Mouse (Mus musculus): Measurements from ENCODE around the gene Acot8. TPM values are rescaled to one million over a fixed set of nuclear protein-coding genes. Genes with fewer than 3 reads are reported as not detected.

Gene Acot8
- polyA plus RNA-seq, 1 experiment from 2014 or later = 12.7 TPM

DNA sequence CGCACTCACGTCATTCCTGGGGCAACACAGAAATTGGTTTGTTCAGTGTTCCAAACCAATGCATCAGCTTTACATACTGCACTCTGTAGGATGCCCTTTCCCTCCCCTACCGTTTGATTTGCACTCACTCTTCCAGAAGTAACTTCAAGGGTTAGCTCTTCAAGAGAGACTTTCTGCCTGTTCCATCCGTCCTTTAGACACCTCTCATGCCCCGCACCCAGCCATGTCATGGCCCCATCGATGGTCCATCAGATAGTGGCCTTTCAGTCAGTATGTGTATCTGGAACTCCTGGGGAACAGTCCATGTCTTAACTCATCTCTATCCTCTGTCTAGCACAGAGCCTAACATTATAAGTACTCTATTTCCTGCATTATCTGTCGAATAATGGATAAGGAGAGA lies 42.1 kb downstream of the Acot8 start:
- Histone ChIP-seq H3K9me3 (ENCODE audit: control insufficient read depth, low read length) (no peaks in the 10 kb centered on the region), H3K27ac (replicated peaks in 1 of 2; ENCODE audit: control insufficient read depth in 1 of 2, insufficient read depth in 1 of 2, low read depth in 2 of 2, low read length in 2 of 2) (no peak overlapping the region), H3K9ac (ENCODE audit: low read length) (no peak overlapping the region), H3K4me1 (ENCODE audit: control insufficient read depth in 2 of 2, insufficient read depth in 2 of 2, low read length in 2 of 2) (peaks cover 2 to 4% of the 10 kb centered on the region in 2 experiments; a peak in 2 of 4 replicates), H3K27me3 (ENCODE audit: control insufficient read depth, insufficient read depth, low read length) (no peaks in the 10 kb centered on the region), H3K4me3 (ENCODE audit: control insufficient read depth in 1 of 2, insufficient read depth in 1 of 2, low read depth in 1 of 2, low read length in 2 of 2) (no peak overlapping the region), H3K4me2 (ENCODE audit: low read length) (no peak overlapping the region), H3K36me3 (ENCODE audit: control insufficient read depth, insufficient read depth, low read length) (peaks cover 93% of the 10 kb centered on the region)
- no peak for ATAC-seq (ENCODE audit: insufficient number of reproducible peaks, insufficient read depth, low FRiP score, low read depth)
- WGBS = 84% methylated on average over 7 of the region's 7 CpGs

DNA sequence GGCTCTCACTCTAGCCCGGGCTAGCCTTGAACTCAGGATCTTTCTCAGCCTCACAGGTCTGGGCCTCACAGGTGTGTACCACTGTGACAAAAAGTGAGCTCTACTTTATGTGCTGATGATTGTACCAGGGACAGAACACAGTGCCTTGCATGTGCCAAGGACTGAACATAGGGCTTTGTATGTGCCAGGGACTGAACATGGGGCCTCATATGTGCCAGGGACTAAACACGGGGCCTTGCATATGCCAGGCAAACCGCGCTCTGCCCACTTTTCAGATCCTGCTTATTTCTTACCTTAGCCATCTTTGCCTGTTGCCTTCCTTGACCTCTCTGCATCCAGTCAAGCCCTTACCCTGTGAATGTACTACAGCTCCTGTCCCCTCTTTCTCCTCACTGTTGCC lies 42.7 kb downstream of the Acot8 start:
- no peak overlapping the region for H3K9ac ChIP-seq (ENCODE audit: low read length)
- no peak overlapping the region for H3K27ac ChIP-seq (replicated peaks in 1 of 2; ENCODE audit: control insufficient read depth in 1 of 2, insufficient read depth in 1 of 2, low read depth in 2 of 2, low read length in 2 of 2)
- H3K27me3 ChIP-seq (ENCODE audit: control insufficient read depth, insufficient read depth, low read length) = no peaks in the 10 kb centered on the region
- WGBS = 97% methylated on average over 4 of the region's 4 CpGs
- H3K4me1 ChIP-seq (ENCODE audit: control insufficient read depth in 2 of 2, insufficient read depth in 2 of 2, low read length in 2 of 2) = peaks cover 2 to 4% of the 10 kb centered on the region in 2 experiments; a peak in 2 of 4 replicates
- H3K4me2 ChIP-seq (ENCODE audit: low read length) = no peak overlapping the region
- H3K9me3 ChIP-seq (ENCODE audit: control insufficient read depth, low read length) = no peaks in the 10 kb centered on the region
- no peak for ATAC-seq (ENCODE audit: insufficient number of reproducible peaks, insufficient read depth, low FRiP score, low read depth)
- H3K36me3 ChIP-seq (ENCODE audit: control insufficient read depth, insufficient read depth, low read length) = peaks cover 93% of the 10 kb centered on the region
- no peak overlapping the region for H3K4me3 ChIP-seq (ENCODE audit: control insufficient read depth in 1 of 2, insufficient read depth in 1 of 2, low read depth in 1 of 2, low read length in 2 of 2)

DNA sequence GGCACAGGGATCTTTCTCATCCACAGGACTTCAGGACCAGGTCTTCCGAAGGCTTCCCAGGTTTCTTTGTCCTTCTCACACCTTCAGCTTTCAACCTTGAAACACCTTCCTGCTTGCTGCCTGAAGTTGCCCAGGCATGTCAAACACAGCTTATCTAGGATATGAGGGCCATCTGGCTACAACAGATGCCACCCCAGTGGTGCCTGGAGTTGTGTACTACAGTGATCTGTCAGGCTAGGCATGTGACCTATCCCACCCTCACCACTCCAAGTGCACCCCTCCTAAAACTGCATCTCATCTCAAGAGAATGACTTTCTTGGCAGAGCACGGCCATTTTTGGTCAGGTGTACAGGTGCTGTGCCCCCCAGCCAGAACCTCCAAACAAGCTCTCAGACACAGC lies 43.2 kb downstream of the Acot8 start:
- Histone ChIP-seq H3K9me3 (ENCODE audit: control insufficient read depth, low read length) (no peaks in the 10 kb centered on the region), H3K27me3 (ENCODE audit: control insufficient read depth, insufficient read depth, low read length) (no peaks in the 10 kb centered on the region), H3K9ac (ENCODE audit: low read length) (no peak overlapping the region), H3K36me3 (ENCODE audit: control insufficient read depth, insufficient read depth, low read length) (peaks cover 93% of the 10 kb centered on the region), H3K27ac (replicated peaks in 1 of 2; ENCODE audit: control insufficient read depth in 1 of 2, insufficient read depth in 1 of 2, low read depth in 2 of 2, low read length in 2 of 2) (no peak overlapping the region), H3K4me2 (ENCODE audit: low read length) (no peak overlapping the region), H3K4me1 (ENCODE audit: control insufficient read depth in 2 of 2, insufficient read depth in 2 of 2, low read length in 2 of 2) (peaks cover 2 to 4% of the 10 kb centered on the region in 2 experiments; a peak in 2 of 4 replicates), H3K4me3 (ENCODE audit: control insufficient read depth in 1 of 2, insufficient read depth in 1 of 2, low read depth in 1 of 2, low read length in 2 of 2) (no peak overlapping the region)
- ATAC-seq (ENCODE audit: insufficient number of reproducible peaks, insufficient read depth, low FRiP score, low read depth) = no peak
- WGBS = 74% methylated on average over 2 of the region's 2 CpGs

DNA sequence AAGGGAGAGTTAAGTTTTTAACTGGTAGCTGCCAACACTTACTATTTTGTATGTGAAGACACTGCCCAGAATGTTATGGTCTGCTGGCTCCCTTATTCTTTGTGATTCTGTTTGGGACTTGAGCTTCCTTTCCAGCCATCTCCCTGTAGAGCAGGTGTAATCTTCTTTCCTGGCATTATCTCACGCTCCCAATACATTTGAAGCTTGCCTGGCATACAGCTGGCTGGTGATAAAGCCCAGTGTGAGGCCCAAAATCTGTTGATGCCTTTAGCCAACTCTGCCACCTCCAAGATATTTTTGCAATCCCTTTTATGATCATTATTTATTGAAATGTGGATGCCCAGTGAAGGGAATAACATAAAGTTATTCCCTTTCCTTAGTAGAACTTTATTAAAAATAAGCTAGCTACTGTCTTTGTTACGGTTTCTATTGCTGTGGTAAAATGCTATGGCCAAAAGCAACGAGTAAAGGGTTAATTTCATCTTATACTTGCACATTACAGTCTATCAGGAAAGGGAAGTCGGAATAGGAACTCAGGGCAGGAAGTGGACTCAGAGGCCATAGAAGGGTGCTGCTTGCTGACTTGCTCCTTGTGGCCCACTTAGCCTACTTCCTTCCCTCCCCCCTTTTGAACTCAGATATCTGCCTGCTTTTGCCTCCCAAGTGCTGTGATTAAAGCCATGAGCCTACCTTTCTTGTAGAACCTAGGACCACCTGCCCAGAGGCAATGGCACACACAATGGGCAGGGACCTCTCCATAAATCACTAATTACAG lies 44.4 kb downstream of the Acot8 start:
- Histone ChIP-seq H3K4me3 (ENCODE audit: control insufficient read depth in 1 of 2, insufficient read depth in 1 of 2, low read depth in 1 of 2, low read length in 2 of 2) (no peak overlapping the region), H3K4me1 (ENCODE audit: control insufficient read depth in 2 of 2, insufficient read depth in 2 of 2, low read length in 2 of 2) (peaks cover 6 to 14% of the 10 kb centered on the region in 2 experiments), H3K9ac (ENCODE audit: low read length) (no peak overlapping the region), H3K9me3 (ENCODE audit: control insufficient read depth, low read length) (no peaks in the 10 kb centered on the region), H3K27ac (replicated peaks in 1 of 2; ENCODE audit: control insufficient read depth in 1 of 2, insufficient read depth in 1 of 2, low read depth in 2 of 2, low read length in 2 of 2) (no peak overlapping the region), H3K27me3 (ENCODE audit: control insufficient read depth, insufficient read depth, low read length) (no peaks in the 10 kb centered on the region), H3K36me3 (ENCODE audit: control insufficient read depth, insufficient read depth, low read length) (peaks cover 93% of the 10 kb centered on the region), H3K4me2 (ENCODE audit: low read length) (no peak overlapping the region)
- WGBS = 72% methylated on average over 4 of the region's 4 CpGs
- no peak for ATAC-seq (ENCODE audit: insufficient number of reproducible peaks, insufficient read depth, low FRiP score, low read depth)

DNA sequence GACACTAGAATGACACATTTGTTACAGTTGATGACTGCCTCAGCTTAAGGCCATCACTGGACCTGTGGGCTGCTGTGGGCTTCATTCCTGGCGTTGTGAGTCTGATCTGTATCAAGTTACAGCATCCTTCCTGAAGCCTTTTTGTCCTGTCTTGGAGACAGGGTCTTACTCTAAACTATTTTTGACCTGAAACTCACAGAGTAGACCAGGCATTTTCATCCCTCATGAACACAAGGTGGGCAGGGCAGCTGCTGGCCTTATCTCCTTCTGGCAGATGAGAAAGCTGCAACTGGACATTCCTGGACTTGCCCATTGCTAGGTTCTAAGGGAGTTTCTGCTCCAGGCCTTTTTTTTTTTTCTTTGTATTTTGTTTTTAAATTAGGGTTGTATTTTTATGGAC lies 46.0 kb downstream of the Acot8 start:
- H3K9me3 ChIP-seq (ENCODE audit: control insufficient read depth, low read length) = no peaks in the 10 kb centered on the region
- peaks cover 100% of the 10 kb centered on the region for H3K36me3 ChIP-seq (ENCODE audit: control insufficient read depth, insufficient read depth, low read length)
- ATAC-seq (ENCODE audit: insufficient number of reproducible peaks, insufficient read depth, low FRiP score, low read depth) = no peak
- H3K4me1 ChIP-seq (ENCODE audit: control insufficient read depth in 2 of 2, insufficient read depth in 2 of 2, low read length in 2 of 2) = peaks cover 11 to 27% of the 10 kb centered on the region in 2 experiments
- no peaks in the 10 kb centered on the region for H3K27me3 ChIP-seq (ENCODE audit: control insufficient read depth, insufficient read depth, low read length)
- WGBS = 56% methylated on average over 1 of the region's 1 CpGs
- no peak overlapping the region for H3K27ac ChIP-seq (replicated peaks in 1 of 2; ENCODE audit: control insufficient read depth in 1 of 2, insufficient read depth in 1 of 2, low read depth in 2 of 2, low read length in 2 of 2)
- no peak overlapping the region for H3K9ac ChIP-seq (ENCODE audit: low read length)
- no peak overlapping the region for H3K4me3 ChIP-seq (ENCODE audit: control insufficient read depth in 1 of 2, insufficient read depth in 1 of 2, low read depth in 1 of 2, low read length in 2 of 2)
- no peak overlapping the region for H3K4me2 ChIP-seq (ENCODE audit: low read length)

DNA sequence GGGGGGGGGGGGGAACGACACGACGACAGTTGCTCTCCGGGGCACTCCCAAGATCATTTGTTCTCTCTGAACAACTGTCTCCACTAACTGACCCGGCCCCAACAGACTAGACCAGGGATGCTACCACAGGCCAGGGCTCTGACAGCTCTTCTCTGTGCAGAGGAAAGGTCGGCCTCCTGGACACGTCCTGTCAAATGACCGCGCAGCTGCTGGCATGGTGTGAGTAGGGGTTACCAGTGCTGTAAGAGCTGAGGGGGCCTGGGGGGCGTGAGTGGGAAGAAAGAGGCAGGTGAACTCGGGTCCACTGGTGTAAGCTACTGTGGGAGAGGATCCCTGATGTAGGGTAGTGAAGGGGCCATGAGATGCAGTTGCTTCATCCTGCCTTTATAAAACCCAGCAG lies 46.8 kb downstream of the Acot8 start:
- 91% methylated on average over 11 of the region's 11 CpGs for WGBS
- ATAC-seq (ENCODE audit: insufficient number of reproducible peaks, insufficient read depth, low FRiP score, low read depth) = no peak
- Histone ChIP-seq H3K27me3 (ENCODE audit: control insufficient read depth, insufficient read depth, low read length) (no peaks in the 10 kb centered on the region), H3K4me3 (ENCODE audit: control insufficient read depth in 1 of 2, insufficient read depth in 1 of 2, low read depth in 1 of 2, low read length in 2 of 2) (no peak overlapping the region), H3K27ac (replicated peaks in 1 of 2; ENCODE audit: control insufficient read depth in 1 of 2, insufficient read depth in 1 of 2, low read depth in 2 of 2, low read length in 2 of 2) (no peak overlapping the region), H3K9me3 (ENCODE audit: control insufficient read depth, low read length) (no peaks in the 10 kb centered on the region), H3K36me3 (ENCODE audit: control insufficient read depth, insufficient read depth, low read length) (peaks cover 100% of the 10 kb centered on the region), H3K4me1 (ENCODE audit: control insufficient read depth in 2 of 2, insufficient read depth in 2 of 2, low read length in 2 of 2) (peaks cover 11 to 27% of the 10 kb centered on the region in 2 experiments), H3K9ac (ENCODE audit: low read length) (no peak overlapping the region), H3K4me2 (ENCODE audit: low read length) (no peak overlapping the region)

DNA sequence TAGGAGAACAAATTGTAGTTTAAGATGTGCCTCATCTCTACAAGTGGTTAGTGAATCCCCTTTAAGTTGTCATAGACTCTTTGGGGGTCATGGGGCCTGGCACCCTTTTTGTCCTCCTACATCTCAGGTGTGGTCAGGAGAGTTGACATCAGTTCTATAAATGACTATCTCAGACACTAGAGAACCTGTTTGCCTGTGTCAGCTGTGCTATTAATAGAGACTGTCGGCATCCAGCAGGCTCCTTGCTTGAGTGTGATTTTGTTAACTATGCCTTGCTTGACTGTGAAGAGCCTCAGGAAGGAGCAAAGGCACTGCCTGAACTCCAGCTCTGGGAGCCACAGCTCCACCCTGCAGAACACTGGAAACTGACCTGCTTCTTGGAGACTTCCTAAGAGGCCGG lies 49.9 kb downstream of the Acot8 start:
- peak overlapping the region; percentile 47 for H3K4me2 ChIP-seq (ENCODE audit: low read length)
- H3K36me3 ChIP-seq (ENCODE audit: control insufficient read depth, insufficient read depth, low read length) = peaks cover 97% of the 10 kb centered on the region
- peak overlapping the region; percentile 94 to 95 for H3K27ac ChIP-seq (replicated peaks in 1 of 2; ENCODE audit: control insufficient read depth in 1 of 2, insufficient read depth in 1 of 2, low read depth in 2 of 2, low read length in 2 of 2)
- no peaks in the 10 kb centered on the region for H3K27me3 ChIP-seq (ENCODE audit: control insufficient read depth, insufficient read depth, low read length)
- peak overlapping the region; percentile 64 for H3K9ac ChIP-seq (ENCODE audit: low read length)
- H3K4me3 ChIP-seq (ENCODE audit: control insufficient read depth in 1 of 2, insufficient read depth in 1 of 2, low read depth in 1 of 2, low read length in 2 of 2) = no peak overlapping the region
- 33% methylated on average over 2 of the region's 2 CpGs for WGBS
- no peaks in the 10 kb centered on the region for H3K9me3 ChIP-seq (ENCODE audit: control insufficient read depth, low read length)
- peak; percentile 79 for ATAC-seq (ENCODE audit: insufficient number of reproducible peaks, insufficient read depth, low FRiP score, low read depth)
- peaks cover 9 to 23% of the 10 kb centered on the region in 2 experiments for H3K4me1 ChIP-seq (ENCODE audit: control insufficient read depth in 2 of 2, insufficient read depth in 2 of 2, low read length in 2 of 2)

DNA sequence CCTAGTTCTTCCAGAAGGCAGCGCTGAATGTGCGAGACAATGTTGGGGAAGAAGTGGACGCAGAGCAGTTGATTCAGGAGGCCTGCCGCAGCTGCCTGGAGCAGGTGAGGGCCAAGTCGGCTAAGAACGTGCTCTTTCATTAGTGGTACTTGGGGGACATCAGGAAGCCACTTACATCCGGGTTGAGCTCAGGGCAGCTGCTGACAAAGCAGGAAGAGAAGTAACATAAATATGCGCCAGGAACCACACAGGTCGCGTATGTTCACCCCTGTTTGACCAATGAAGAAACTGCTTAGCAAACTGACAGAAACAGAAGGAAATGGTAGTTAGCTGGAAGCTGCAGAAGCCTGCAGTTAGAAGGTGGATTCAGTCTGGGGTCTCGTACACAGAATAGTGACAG lies 50.6 kb downstream of the Acot8 start:
- H3K4me1 ChIP-seq (ENCODE audit: control insufficient read depth in 2 of 2, insufficient read depth in 2 of 2, low read length in 2 of 2) = peaks cover 9 to 23% of the 10 kb centered on the region in 2 experiments
- peak overlapping the region; percentile 87 to 95 for H3K27ac ChIP-seq (replicated peaks in 1 of 2; ENCODE audit: control insufficient read depth in 1 of 2, insufficient read depth in 1 of 2, low read depth in 2 of 2, low read length in 2 of 2)
- H3K9me3 ChIP-seq (ENCODE audit: control insufficient read depth, low read length) = no peaks in the 10 kb centered on the region
- no peak for ATAC-seq (ENCODE audit: insufficient number of reproducible peaks, insufficient read depth, low FRiP score, low read depth)
- H3K27me3 ChIP-seq (ENCODE audit: control insufficient read depth, insufficient read depth, low read length) = no peaks in the 10 kb centered on the region
- H3K4me2 ChIP-seq (ENCODE audit: low read length) = no peak overlapping the region
- peak overlapping the region; percentile 2; the same call in 1 of the 2 replicates for H3K9ac ChIP-seq (ENCODE audit: low read length)
- WGBS = 71% methylated on average over 11 of the region's 11 CpGs
- no peak overlapping the region for H3K4me3 ChIP-seq (ENCODE audit: control insufficient read depth in 1 of 2, insufficient read depth in 1 of 2, low read depth in 1 of 2, low read length in 2 of 2)
- peaks cover 97% of the 10 kb centered on the region for H3K36me3 ChIP-seq (ENCODE audit: control insufficient read depth, insufficient read depth, low read length)
